Mouse (Mus musculus): ENCODE data around the gene Epop. TPM values are rescaled to one million over a fixed set of nuclear protein-coding genes. Genes with fewer than 3 reads are reported as not detected.

Gene Epop
- total RNA-seq, 4 experiments from 2014 or later: 0.92 to 1.7 (median 1.2) TPM

GRCm38 (mm10) chr11:97631046-97631445, 1.5 kb upstream of the Epop start:
- no peak for DNase-seq (ENCODE audit: low spot score)

GRCm38 (mm10) chr11:97628568-97629518, 659 bp downstream of the Epop start:
- no peak for DNase-seq (ENCODE audit: low spot score)

GRCm38 (mm10) chr11:97628303-97628567, 1.3 kb downstream of the Epop start:
- no peak for DNase-seq (ENCODE audit: low spot score)

DNA sequence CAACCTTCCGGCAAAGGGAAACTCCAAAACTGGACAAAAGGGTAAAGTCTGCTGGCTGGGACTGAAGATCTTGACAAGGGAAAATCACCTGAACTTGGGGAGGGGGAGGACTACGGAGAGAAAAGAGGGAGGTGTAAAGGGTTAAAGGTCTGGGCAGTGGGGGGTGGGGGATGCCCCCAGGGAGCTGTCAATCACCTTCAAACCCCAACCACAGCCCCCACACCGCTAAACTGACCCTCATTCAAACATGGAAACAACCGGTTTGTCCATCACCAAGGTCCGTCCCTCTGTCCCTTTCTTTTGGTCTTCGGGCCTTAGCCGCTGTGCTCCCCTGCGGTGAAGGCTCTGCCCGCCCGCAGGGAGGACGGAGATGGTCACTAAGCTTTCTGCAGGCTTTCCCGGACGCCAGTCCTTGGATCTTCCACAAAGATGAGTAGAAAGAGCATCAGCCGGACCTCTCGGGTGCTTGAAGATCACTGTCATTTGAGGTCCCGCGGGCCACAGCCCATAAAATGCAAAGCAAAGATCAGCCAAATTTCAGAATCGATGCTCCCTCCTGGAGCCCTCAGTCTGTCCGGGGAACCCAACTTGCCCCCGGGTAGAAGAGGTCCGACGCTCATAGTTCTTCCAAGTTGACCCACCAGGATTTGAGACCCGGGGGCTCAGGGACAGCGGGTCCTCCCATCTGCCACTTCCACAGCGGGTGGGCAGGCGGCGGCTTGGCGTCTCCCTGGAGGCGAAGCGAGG, 1.8 kb downstream of the Epop start:
- no peak for DNase-seq (ENCODE audit: low spot score)

DNA sequence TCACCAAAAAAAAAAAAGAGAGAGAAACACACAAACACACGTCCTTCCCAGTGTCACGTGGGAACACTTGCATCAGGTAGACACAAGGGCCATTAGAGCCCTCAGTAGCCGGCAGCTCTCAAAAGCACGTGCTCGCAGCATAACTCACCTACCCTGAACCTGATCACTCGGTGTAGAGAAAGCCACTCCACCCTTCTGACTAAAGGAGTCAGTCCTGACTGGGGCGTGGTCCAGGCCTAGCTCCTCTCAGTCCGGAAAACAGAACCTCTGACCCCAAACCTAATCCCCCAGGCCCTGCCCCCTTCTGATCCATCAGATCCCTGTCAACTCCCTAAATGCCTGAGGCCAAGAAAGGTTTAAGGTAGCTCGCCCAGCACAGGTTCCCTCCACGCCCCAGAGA, 2.7 kb downstream of the Epop start:
- no peak for DNase-seq (ENCODE audit: low spot score)

GRCm38 (mm10) chr11:97626431-97626830, 3.1 kb downstream of the Epop start:
- no peak for DNase-seq (ENCODE audit: low spot score)

- no peak for DNase-seq (ENCODE audit: low spot score)
Observed at GRCm38 (mm10) chr11:97625551-97625950, 4.0 kb downstream of the Epop start.

DNA sequence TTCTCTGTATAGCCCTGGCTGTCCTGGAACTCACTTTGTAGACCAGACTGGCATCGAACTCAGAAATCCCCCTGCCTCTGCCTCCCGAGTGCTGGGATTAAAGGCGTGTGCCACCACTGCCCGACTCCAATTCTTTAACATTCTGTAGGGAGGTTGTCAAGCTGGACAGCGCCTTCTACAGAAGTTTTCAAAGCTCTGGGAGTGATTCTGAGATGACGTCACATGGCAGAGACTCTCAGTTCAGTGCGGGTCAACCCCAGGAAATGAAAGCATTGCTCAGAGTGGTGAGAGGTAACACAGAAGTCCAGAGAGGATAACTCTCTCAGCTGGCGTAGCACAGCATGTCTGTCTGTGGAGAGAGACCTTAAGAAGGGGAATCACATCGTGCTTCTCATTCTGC, 6.3 kb downstream of the Epop start:
- no peak for DNase-seq (ENCODE audit: low spot score)

GRCm38 (mm10) chr11:97622440-97622839, 7.1 kb downstream of the Epop start:
- DNase-seq (ENCODE audit: low spot score): peak; percentile 60

DNA sequence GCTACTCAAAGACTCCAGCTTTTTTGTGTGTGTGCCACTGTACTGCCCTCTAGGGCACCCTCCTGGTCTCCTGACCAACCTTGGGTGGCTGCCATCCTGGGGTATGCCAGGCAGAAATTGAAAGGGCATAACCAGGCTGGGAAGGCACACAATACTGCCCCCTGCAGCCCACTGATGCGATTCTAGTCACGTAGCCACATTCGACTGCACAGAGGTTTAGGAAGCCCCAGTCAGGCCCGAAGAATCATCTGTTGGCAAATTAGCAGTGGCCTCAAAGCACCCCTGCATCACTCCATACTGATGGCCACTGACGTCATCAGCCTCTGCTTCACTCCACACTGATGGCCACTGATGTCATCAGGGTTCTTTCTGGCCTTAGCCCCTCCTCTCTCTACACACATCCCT, 10.1 kb downstream of the Epop start:
- no peak for DNase-seq (ENCODE audit: low spot score)

DNA sequence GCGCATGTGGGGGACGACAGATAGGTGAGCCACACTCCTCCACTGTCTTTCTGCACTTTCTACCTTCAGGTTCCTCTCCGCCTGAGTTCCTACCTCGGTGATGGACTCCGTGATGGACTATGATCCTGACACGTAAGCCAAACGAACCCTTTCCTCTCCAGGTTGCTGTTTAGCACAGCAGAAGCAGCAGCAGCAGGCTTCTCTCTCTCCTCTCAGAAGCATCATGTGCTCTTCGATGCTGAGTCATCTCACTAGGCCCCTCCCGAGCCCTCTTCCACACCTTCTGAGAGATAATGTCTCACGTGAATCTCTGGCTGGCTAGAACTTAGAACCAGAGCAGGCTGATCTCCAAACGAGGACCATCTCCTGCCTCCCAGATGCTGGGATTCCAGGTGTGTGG, 11.1 kb downstream of the Epop start:
- DNase-seq (ENCODE audit: low spot score): no peak

DNA sequence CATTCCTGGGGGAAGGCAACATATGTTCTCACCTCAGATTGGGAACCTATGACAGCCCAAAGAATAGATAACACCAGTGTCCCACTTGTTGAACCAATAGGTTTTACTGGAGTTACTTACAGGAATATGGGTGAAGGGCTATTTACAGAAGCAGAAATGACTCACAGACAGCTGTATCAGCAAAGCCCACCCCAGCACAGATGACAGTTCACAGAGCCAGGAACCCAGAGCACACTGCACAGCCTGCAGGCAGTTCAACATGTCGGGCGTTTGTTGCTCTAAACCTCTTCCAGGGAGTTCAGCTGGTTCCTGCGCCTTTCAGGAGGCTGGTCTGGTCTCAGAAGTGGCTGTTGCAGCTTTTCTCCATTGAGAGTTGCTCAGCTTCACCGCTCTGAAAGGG, 14.2 kb downstream of the Epop start:
- no peak for DNase-seq (ENCODE audit: low spot score)

- no peak for DNase-seq (ENCODE audit: low spot score)
Observed at GRCm38 (mm10) chr11:97611076-97611475, 18.4 kb downstream of the Epop start.

- DNase-seq (ENCODE audit: low spot score): no peak
Observed at GRCm38 (mm10) chr11:97609743-97610142, 19.8 kb downstream of the Epop start.

GRCm38 (mm10) chr11:97608933-97609332, 20.6 kb downstream of the Epop start:
- no peak for DNase-seq (ENCODE audit: low spot score)

DNA sequence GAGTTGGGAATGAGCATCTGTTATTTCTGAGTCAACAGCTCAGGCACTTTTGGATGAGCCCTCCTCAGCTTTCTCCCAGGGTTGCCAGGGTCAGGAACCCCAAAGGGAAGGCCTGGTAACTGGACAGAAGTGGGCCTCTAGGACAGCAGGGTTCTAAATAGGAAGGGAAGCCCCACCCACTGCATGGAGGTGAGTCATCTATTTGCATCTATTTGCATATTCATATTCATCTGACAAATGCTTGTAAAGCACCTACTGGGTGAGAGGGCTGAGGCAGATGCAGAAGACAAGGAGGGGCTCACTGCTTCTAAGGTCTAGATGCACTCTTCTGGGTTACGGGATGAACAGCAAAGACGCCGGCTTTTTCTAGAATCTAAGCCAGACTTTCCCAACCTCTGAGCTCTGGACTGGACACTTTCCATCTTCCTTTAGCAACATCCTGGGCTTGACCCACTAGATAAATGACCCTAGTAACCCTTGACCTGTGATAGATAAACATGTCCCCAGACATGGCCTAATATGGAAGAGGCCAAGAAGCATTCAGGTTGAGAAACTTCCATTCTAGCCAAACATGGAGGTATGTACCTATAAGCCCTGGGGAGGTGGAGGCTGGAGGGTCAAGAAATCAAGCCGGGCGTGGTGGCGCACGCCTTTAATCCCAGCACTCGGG, 22.3 kb downstream of the Epop start:
- no peak for DNase-seq (ENCODE audit: low spot score)

- DNase-seq (ENCODE audit: low spot score): no peak
Observed at GRCm38 (mm10) chr11:97603891-97604290, 25.6 kb downstream of the Epop start.

GRCm38 (mm10) chr11:97602223-97602622, 27.3 kb downstream of the Epop start:
- DNase-seq (ENCODE audit: low spot score): no peak

GRCm38 (mm10) chr11:97599104-97599503, 30.4 kb downstream of the Epop start:
- no peak for DNase-seq (ENCODE audit: low spot score)

DNA sequence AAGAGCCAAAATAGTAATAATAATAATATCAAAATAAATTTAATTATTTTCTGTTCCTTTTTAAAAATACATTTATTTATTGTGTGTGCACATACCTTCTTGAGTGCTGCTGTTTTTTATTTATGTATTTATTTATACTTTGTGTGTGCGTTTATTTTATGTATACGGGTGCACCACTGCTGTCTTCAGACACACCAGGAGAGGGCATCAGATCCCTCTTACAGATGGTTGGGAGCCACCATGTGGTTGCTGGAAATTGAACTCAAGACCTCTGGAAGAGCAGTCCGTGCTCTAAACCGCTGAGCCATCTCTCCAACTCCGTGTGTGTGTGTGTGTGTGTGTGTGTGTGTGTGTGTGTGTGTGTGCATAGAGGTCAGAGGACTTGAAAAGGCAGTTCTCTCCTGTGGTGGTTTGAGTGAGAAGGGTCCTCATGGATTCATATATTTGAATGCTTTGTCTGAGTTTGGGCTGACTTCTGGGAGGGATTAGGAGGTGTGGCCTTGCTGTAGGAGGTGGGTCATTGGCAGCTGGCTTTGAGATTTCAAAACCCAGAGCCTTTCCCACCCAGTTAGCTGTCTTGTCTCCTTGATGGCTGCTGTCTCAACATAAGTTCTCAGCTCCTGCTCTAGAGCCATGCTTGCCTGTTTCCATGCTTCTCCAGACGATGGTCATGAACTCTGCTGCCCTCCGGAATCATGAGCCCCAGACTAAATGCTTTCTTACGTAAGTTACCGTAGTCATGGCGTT, 31.4 kb downstream of the Epop start:
- no peak for DNase-seq (ENCODE audit: low spot score)

DNA sequence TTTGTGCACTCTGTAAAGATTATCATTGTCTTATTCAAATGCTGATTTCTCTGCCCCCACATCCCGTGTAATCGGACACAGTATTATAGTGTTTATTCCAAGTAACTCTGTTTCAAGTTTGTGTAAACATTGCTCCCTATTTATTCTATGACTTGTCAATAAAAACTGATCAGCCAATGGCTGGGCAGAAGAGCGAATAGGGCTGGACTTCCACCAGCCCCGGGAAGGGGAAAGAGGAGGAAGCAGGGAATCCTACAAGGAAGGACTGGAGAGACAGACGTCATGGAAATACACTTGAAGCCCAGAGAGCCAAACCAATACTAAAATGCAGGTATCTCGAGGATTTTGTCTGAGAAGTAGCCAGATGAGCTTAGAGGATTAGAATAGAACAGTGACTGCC, 35.4 kb downstream of the Epop start:
- peak; percentile 8 for DNase-seq (ENCODE audit: low spot score)

- DNase-seq (ENCODE audit: low spot score): no peak
Observed at GRCm38 (mm10) chr11:97591910-97592309, 37.6 kb downstream of the Epop start.

Data from heart, adult 8-10 months (tissue).